Mouse (Mus musculus): ENCODE measurements around the gene Pla2g4e.

DNA sequence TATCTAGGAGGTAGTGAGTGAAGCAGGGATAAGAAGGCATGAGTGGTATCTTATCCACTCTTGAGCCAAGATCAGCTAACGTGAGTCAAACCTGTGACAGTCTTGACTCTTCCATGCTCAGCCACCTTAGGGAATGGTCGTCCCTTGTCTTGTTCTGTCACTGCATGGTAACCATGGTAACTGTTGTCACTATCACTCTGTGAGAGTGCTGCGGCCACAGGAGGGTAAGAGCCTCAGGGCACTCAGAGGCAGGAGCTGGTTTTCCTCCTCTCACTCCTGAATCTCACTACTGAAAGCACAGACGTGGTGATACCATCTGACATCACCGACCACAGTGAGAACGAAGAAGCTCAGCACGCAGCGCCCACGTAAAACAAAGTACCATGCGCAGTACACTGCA, 19.7 kb upstream of the Pla2g4e start:
- TF ChIP-seq POLR2A (IDR thresholded peaks at IDR 0.05; ENCODE audit: low read depth, low read length) (no peak), CTCF (conservative IDR thresholded peaks at IDR 0.05; ENCODE audit: insufficient read depth, insufficient read length, low read depth, low read length) (no peak)

Data from kidney, adult 2 months (tissue).